8 mouse cellular contexts compared by ENCODE assay signal in genomic region chr7:127023272-127023691, GRCm38 (mm10). TPM values are rescaled to one million over a fixed set of nuclear protein-coding genes. Genes with fewer than 3 reads are reported as not detected.
DNase-seq lines count a peak whose midpoint lies in the region; ATAC-seq and TF ChIP-seq lines count a peak whose summit lies in the region.

No protein-coding gene starts in this region.

- 0 out of 2 replicates have a peak overlapping the region, but pooled peaks have one; percentile 94 for H3K4me2 ChIP-seq in lung, postnatal 0 days (replicated peaks; ENCODE audit: low read depth, low read length)
- peak overlapping the region; percentile 96 for H3K4me2 ChIP-seq in hindbrain, embryonic 11.5 days (replicated peaks; ENCODE audit: low read depth, low read length)
- peak overlapping the region; percentile 91 for H3K4me2 ChIP-seq in midbrain, embryonic 14.5 days (ENCODE audit: low read length)

- ATAC-seq in lung, postnatal 0 days, result no peak
- ATAC-seq in hindbrain, embryonic 11.5 days (ENCODE audit: low FRiP score), result no peak
- no peak for ATAC-seq in midbrain, embryonic 14.5 days (ENCODE audit: low FRiP score, low TSS enrichment)
- ATAC-seq in activated CD4-positive, CD25-positive, alpha-beta regulatory T cell, adult 4 months, result no peak

- H3K27ac ChIP-seq in lung, postnatal 0 days (ENCODE audit: low read length), result no peak overlapping the region
- H3K27ac ChIP-seq in hindbrain, embryonic 11.5 days (ENCODE audit: low read depth, low read length), result peak overlapping the region; percentile 33; the same call in 1 of the 2 replicates
- peak overlapping the region; percentile 100; the same call in 1 of the 2 replicates for H3K27ac ChIP-seq in midbrain, embryonic 14.5 days (replicated peaks; ENCODE audit: low read depth, low read length)

- H3K9me3 ChIP-seq in lung, postnatal 0 days (ENCODE audit: low read length), result no peaks in the 10 kb centered on the region
- H3K9me3 ChIP-seq in hindbrain, embryonic 11.5 days (ENCODE audit: control insufficient read depth, low read length), result no peaks in the 10 kb centered on the region
- H3K9me3 ChIP-seq in midbrain, embryonic 14.5 days (ENCODE audit: control insufficient read depth, low read length), result no peaks in the 10 kb centered on the region

- peaks cover 22% of the 10 kb centered on the region; the same call in 1 of the 2 replicates for H3K4me1 ChIP-seq in lung, postnatal 0 days (ENCODE audit: insufficient read depth, low read depth, low read length)
- H3K4me1 ChIP-seq in hindbrain, embryonic 11.5 days (replicated peaks; ENCODE audit: control insufficient read depth, insufficient read depth, low read length), result peaks cover 25% of the 10 kb centered on the region
- H3K4me1 ChIP-seq in midbrain, embryonic 14.5 days (ENCODE audit: control insufficient read depth, insufficient read depth, low read length), result peaks cover 52% of the 10 kb centered on the region

- H3K4me3 ChIP-seq in lung, postnatal 0 days (ENCODE audit: low read depth, low read length), result no peak overlapping the region
- H3K4me3 ChIP-seq in hindbrain, embryonic 11.5 days (ENCODE audit: low read depth, low read length), result peak overlapping the region; percentile 98
- peak overlapping the region; percentile 95 for H3K4me3 ChIP-seq in midbrain, embryonic 14.5 days (replicated peaks; ENCODE audit: low read depth, low read length)

- WGBS in lung, postnatal 0 days, result 67% methylated on average over 11 of the region's 13 CpGs
- WGBS in hindbrain, embryonic 11.5 days, result 82% methylated on average over 13 of the region's 13 CpGs
- WGBS in midbrain, embryonic 14.5 days, result 67% methylated on average over 13 of the region's 13 CpGs

- no peak for TF ChIP-seq CTCF in lung, postnatal 0 days (IDR thresholded peaks at IDR 0.05)

- peak; percentile 23 for DNase-seq in adrenal gland, adult 2 months
- no peak for DNase-seq in adrenal gland, adult 18-20 months (ENCODE audit: low spot score in 2 of 2)
- DNase-seq in lung, postnatal 0 days (ENCODE audit: low spot score), result no peak
- DNase-seq in lung, postnatal 4 days, result no peak
- no peak for DNase-seq in hindbrain, embryonic 11.5 days (ENCODE audit: low spot score)
- peak; percentile 27 for DNase-seq in midbrain, embryonic 14.5 days
- no peak for DNase-seq in urinary bladder, postnatal 25 days (ENCODE audit: low spot score)

- H3K27me3 ChIP-seq in lung, postnatal 0 days (replicated peaks; ENCODE audit: insufficient read depth, low read length), result no peaks in the 10 kb centered on the region
- no peaks in the 10 kb centered on the region for H3K27me3 ChIP-seq in hindbrain, embryonic 11.5 days (ENCODE audit: control insufficient read depth, insufficient read depth, low read length)
- H3K27me3 ChIP-seq in midbrain, embryonic 14.5 days (ENCODE audit: control insufficient read depth, insufficient read depth, low read length), result no peaks in the 10 kb centered on the region

- TF ChIP-seq EP300 in lung, postnatal 0 days (IDR thresholded peaks at IDR 0.05), result no peak

- no peak overlapping the region for H3K9ac ChIP-seq in lung, postnatal 0 days (replicated peaks; ENCODE audit: low read depth)
- peak overlapping the region; percentile 100 for H3K9ac ChIP-seq in hindbrain, embryonic 11.5 days (ENCODE audit: low read depth, low read length)
- H3K9ac ChIP-seq in midbrain, embryonic 14.5 days (replicated peaks; ENCODE audit: low read length), result peak overlapping the region; percentile 99; the same call in 1 of the 2 replicates

- no peaks in the 10 kb centered on the region; the same call in 1 of the 2 replicates for H3K36me3 ChIP-seq in lung, postnatal 0 days (ENCODE audit: insufficient read depth, low read length)
- H3K36me3 ChIP-seq in hindbrain, embryonic 11.5 days (ENCODE audit: control insufficient read depth, insufficient read depth, low read length), result peaks cover 4% of the 10 kb centered on the region; the same call in 1 of the 2 replicates
- peaks cover 31% of the 10 kb centered on the region for H3K36me3 ChIP-seq in midbrain, embryonic 14.5 days (ENCODE audit: control insufficient read depth, insufficient read depth, low read length)

RNA-seq across cellular contexts. Expression of gene Prrt2, which starts 2.3 kb away (rescaled TPM):
- 1 to 10 TPM; 1.7 to 2.0 TPM for total RNA-seq in adrenal gland, adult 2 months (2021)
- 8.5 and 9.5 TPM in 2 replicates for polyA plus RNA-seq in adrenal gland, adult 2 months (2012; rRNA removed)
- 1 to 10 TPM; 3.7 to 4.4 TPM for total RNA-seq in adrenal gland, adult 18-20 months (2021)
- 1.0 and 1.3 TPM in 2 replicates for polyA plus RNA-seq in lung, postnatal 0 days (2015; fragmentation: Nextera tagmentation; extraction: Ambion mirVana)
- 7.2 and 7.7 TPM in 2 replicates for polyA plus RNA-seq in hindbrain, embryonic 11.5 days (2014; fragmentation: Nextera tagmentation; extraction: Ambion mirVana)
- 21.8 and 28.9 TPM in 2 replicates for polyA plus RNA-seq in midbrain, embryonic 14.5 days (2014; fragmentation: Nextera tagmentation; extraction: Ambion mirVana)
- 1 to 10 TPM in 1 of 2 experiments, not detected in 1; 2.1 TPM for polyA plus RNA-seq in activated CD4-positive, CD25-positive, alpha-beta regulatory T cell, adult 4 months (2017; shearing (Covaris generic))

RNA-seq across cellular contexts. Expression of gene Gm42742, which starts 2.4 kb away (rescaled TPM):
- 10 to 100 TPM; 19.9 to 29.2 TPM for total RNA-seq in adrenal gland, adult 2 months (2021)
- 13.7 and 28.4 TPM in 2 replicates for polyA plus RNA-seq in adrenal gland, adult 2 months (2012; rRNA removed)
- total RNA-seq in adrenal gland, adult 18-20 months (2021), result 10 to 100 TPM; 12.9 to 27.0 TPM
- 28.5 and 29.3 TPM in 2 replicates for polyA plus RNA-seq in lung, postnatal 0 days (2015; fragmentation: Nextera tagmentation; extraction: Ambion mirVana)
- polyA plus RNA-seq in hindbrain, embryonic 11.5 days (2014; fragmentation: Nextera tagmentation; extraction: Ambion mirVana), result 50.4 and 53.7 TPM in 2 replicates
- 53.4 and 64.6 TPM in 2 replicates for polyA plus RNA-seq in midbrain, embryonic 14.5 days (2014; fragmentation: Nextera tagmentation; extraction: Ambion mirVana)
- 10 to 100 TPM; 26.4 to 31.8 TPM for polyA plus RNA-seq in activated CD4-positive, CD25-positive, alpha-beta regulatory T cell, adult 4 months (2017; shearing (Covaris generic))

RNA-seq across cellular contexts. Expression of gene Maz, which starts 3.6 kb away (rescaled TPM):
- 100 to 1,000 TPM in 1 of 2 experiments, 10 to 100 TPM in 1; 98.7 to 114 TPM for total RNA-seq in adrenal gland, adult 2 months (2021)
- polyA plus RNA-seq in adrenal gland, adult 2 months (2012; rRNA removed), result 833 and 840 TPM in 2 replicates
- 100 to 1,000 TPM in 1 of 2 experiments, 10 to 100 TPM in 1; 86.0 to 132 TPM for total RNA-seq in adrenal gland, adult 18-20 months (2021)
- 36.1 and 37.0 TPM in 2 replicates for polyA plus RNA-seq in lung, postnatal 0 days (2015; fragmentation: Nextera tagmentation; extraction: Ambion mirVana)
- polyA plus RNA-seq in hindbrain, embryonic 11.5 days (2014; fragmentation: Nextera tagmentation; extraction: Ambion mirVana), result 69.4 and 71.4 TPM in 2 replicates
- 68.3 and 80.8 TPM in 2 replicates for polyA plus RNA-seq in midbrain, embryonic 14.5 days (2014; fragmentation: Nextera tagmentation; extraction: Ambion mirVana)
- 10 to 100 TPM; 19.0 to 19.1 TPM for polyA plus RNA-seq in activated CD4-positive, CD25-positive, alpha-beta regulatory T cell, adult 4 months (2017; shearing (Covaris generic))

RNA-seq across cellular contexts. Expression of gene Pagr1a, which starts 6.1 kb away (rescaled TPM):
- 10 to 100 TPM; 16.4 to 20.3 TPM for total RNA-seq in adrenal gland, adult 2 months (2021)
- polyA plus RNA-seq in adrenal gland, adult 2 months (2012; rRNA removed), result 0.66 and 13.1 TPM in 2 replicates
- total RNA-seq in adrenal gland, adult 18-20 months (2021), result 10 to 100 TPM in 1 of 2 experiments, 1 to 10 TPM in 1; 5.5 to 16.5 TPM
- 20.7 and 28.3 TPM in 2 replicates for polyA plus RNA-seq in lung, postnatal 0 days (2015; fragmentation: Nextera tagmentation; extraction: Ambion mirVana)
- 76.1 and 78.5 TPM in 2 replicates for polyA plus RNA-seq in hindbrain, embryonic 11.5 days (2014; fragmentation: Nextera tagmentation; extraction: Ambion mirVana)
- 21.2 and 38.3 TPM in 2 replicates for polyA plus RNA-seq in midbrain, embryonic 14.5 days (2014; fragmentation: Nextera tagmentation; extraction: Ambion mirVana)
- 10 to 100 TPM; 39.6 to 56.7 TPM for polyA plus RNA-seq in activated CD4-positive, CD25-positive, alpha-beta regulatory T cell, adult 4 months (2017; shearing (Covaris generic))

RNA-seq across cellular contexts. Expression of gene Pagr1b, which starts 7.0 kb away (rescaled TPM):
- 1 to 10 TPM in 1 of 2 experiments, not detected in 1; 1.3 TPM for total RNA-seq in adrenal gland, adult 2 months (2021)
- polyA plus RNA-seq in adrenal gland, adult 2 months (2012; rRNA removed), result 1.7 and 2.0 TPM in 2 replicates
- 1 to 10 TPM; 1.3 to 3.0 TPM for total RNA-seq in adrenal gland, adult 18-20 months (2021)
- 1.00 and 1.1 TPM in 2 replicates for polyA plus RNA-seq in lung, postnatal 0 days (2015; fragmentation: Nextera tagmentation; extraction: Ambion mirVana)
- not detected in 2 replicates for polyA plus RNA-seq in hindbrain, embryonic 11.5 days (2014; fragmentation: Nextera tagmentation; extraction: Ambion mirVana)
- not detected in 2 replicates for polyA plus RNA-seq in midbrain, embryonic 14.5 days (2014; fragmentation: Nextera tagmentation; extraction: Ambion mirVana)
- polyA plus RNA-seq in activated CD4-positive, CD25-positive, alpha-beta regulatory T cell, adult 4 months (2017; shearing (Covaris generic)), result not detected

Comparison
In these comparisons a context has a peak if more than half of its experiments do, and no peak if none do; other contexts are left out.
1. DNase-seq: peak in adrenal gland, adult 2 months (single experiment) and midbrain, embryonic 14.5 days (single experiment); none in adrenal gland, adult 18-20 months (0 of 2), lung, postnatal 0 days (single experiment), lung, postnatal 4 days (0 of 2), hindbrain, embryonic 11.5 days (single experiment) and urinary bladder, postnatal 25 days (single experiment).
2. RNA of gene Maz, which starts 3.6 kb away (polyA plus RNA-seq): 833 to 840 TPM in adrenal gland, adult 2 months; 69.4 to 71.4 TPM in hindbrain, embryonic 11.5 days, 68.3 to 80.8 TPM in midbrain, embryonic 14.5 days, 36.1 to 37.0 TPM in lung, postnatal 0 days and 19.0 to 19.1 TPM in activated CD4-positive, CD25-positive, alpha-beta regulatory T cell, adult 4 months; every median in the first group is over 10 times any median in the second.
3. Peak in every context shown above with its lines, with median percentiles within 50 percentile points of each other: H3K4me2 ChIP-seq.